Mouse (Mus musculus) heart, embryonic 11.5 days (tissue): ENCODE data around the gene Tnfrsf11a. TPM values are rescaled to one million over a fixed set of nuclear protein-coding genes. Genes with fewer than 3 reads are reported as not detected.
"Not testable (repeated sequence)": the region's sequence is repeated elsewhere in the genome, so short reads cannot be mapped to it uniquely, and the experiment has no call there.

Source experiments
- ATAC-seq: fragments of 200-750 bp; cut with Nextera tagmentation; replicated peaks from 2 replicates; pipeline ENCODE4 v1.8.0; 2017; ENCODE audit warnings: moderate library complexity; ENCODE audit not compliant: insufficient number of reproducible peaks, low FRiP score, low TSS enrichment
- H3K27ac ChIP-seq: fragments of 300-500 bp; sonication (generic); 2 replicates; pipeline ENCODE4 v1.5.1; 2014; ENCODE audit warnings: mild to moderate bottlenecking, low read depth, low read length
- H3K27me3 ChIP-seq: fragments of 300-500 bp; sonication (generic); 2 replicates; pipeline ENCODE4 v1.6.1; 2014; ENCODE audit warnings: mild to moderate bottlenecking, low read length, mixed read lengths; ENCODE audit not compliant: control insufficient read depth, insufficient read depth
- H3K36me3 ChIP-seq: fragments of 300-500 bp; sonication (generic); 2 replicates; pipeline ENCODE4 v1.6.1; 2014; ENCODE audit warnings: mild to moderate bottlenecking, low read length, moderate library complexity, mixed read lengths; ENCODE audit not compliant: control insufficient read depth, insufficient read depth
- H3K4me1 ChIP-seq: fragments of 300-500 bp; sonication (generic); 2 replicates; pipeline ENCODE4 v1.6.1; 2014; ENCODE audit warnings: low read length; ENCODE audit not compliant: control insufficient read depth, insufficient read depth
- H3K4me2 ChIP-seq: fragments of 300-500 bp; sonication (generic); 2 replicates; pipeline ENCODE4 v1.6.1; 2014; ENCODE audit warnings: mild to moderate bottlenecking, moderate library complexity
- H3K4me3 ChIP-seq: fragments of 300-500 bp; sonication (generic); 2 replicates; pipeline ENCODE4 v1.5.1; 2014; ENCODE audit warnings: low read depth, low read length
- H3K9ac ChIP-seq: fragments of 300-500 bp; sonication (generic); 2 replicates; pipeline ENCODE4 v1.6.1; 2014; ENCODE audit warnings: mild to moderate bottlenecking, low read depth, low read length, moderate library complexity
- H3K9me3 ChIP-seq: fragments of 300-500 bp; sonication (generic); replicated peaks from 2 replicates; pipeline ENCODE4 v1.6.1; 2016; ENCODE audit warnings: low read length; ENCODE audit not compliant: control insufficient read depth
- WGBS: fragments of 180-500 bp; shearing (Covaris S2); extraction: QIAGEN DNeasy Blood & Tissue Kit; methylation state at CpG from one replicate; pipeline ENCODE4 v1.1.7; 2014; ENCODE audit not compliant: insufficient replicate concordance; 5-methylcytosine and 5-hydroxymethylcytosine counted together
- polyA plus RNA-seq: library from polyadenylated mRNA; unstranded; fragments of >200 nt; fragmentation: Nextera tagmentation; extraction: Ambion mirVana; gene quantifications from 2 replicates; pipeline ENCODE4 v1.2.1, GENCODE M21; 2014

Tnfrsf11a gene
- polyA plus RNA-seq, 1 experiment from 2014 or later: 0.16 TPM

- H3K27me3 ChIP-seq: no peaks in the 10 kb centered on the region
- H3K4me3 ChIP-seq: no peak overlapping the region
- H3K4me2 ChIP-seq: no peak overlapping the region
- ATAC-seq: no peak
- whole genome bisulfite sequencing: 74% methylated on average over 4 of the region's 4 CpGs
- H3K36me3 ChIP-seq: peaks cover 3% of the 10 kb centered on the region; the same call in 1 of the 2 replicates
- H3K27ac ChIP-seq: no peak overlapping the region
- no peak overlapping the region for H3K9ac ChIP-seq
- no peaks in the 10 kb centered on the region for H3K4me1 ChIP-seq
- H3K9me3 ChIP-seq: no peaks in the 10 kb centered on the region
Measured at GRCm38 (mm10) chr1:105752196-105752595, 28.3 kb upstream of the Tnfrsf11a start.

GRCm38 (mm10) chr1:105752944-105753343 is 27.6 kb upstream of the Tnfrsf11a start:
- Histone ChIP-seq H3K9me3 (no peaks in the 10 kb centered on the region), H3K27me3 (no peaks in the 10 kb centered on the region), H3K27ac (no peak overlapping the region), H3K4me2 (no peak overlapping the region), H3K36me3 (peaks cover 3% of the 10 kb centered on the region; the same call in 1 of the 2 replicates), H3K4me3 (no peak overlapping the region), H3K4me1 (no peaks in the 10 kb centered on the region), H3K9ac (no peak overlapping the region)
- 91% methylated on average over 1 of the region's 1 CpGs for WGBS
- no peak for ATAC-seq

DNA sequence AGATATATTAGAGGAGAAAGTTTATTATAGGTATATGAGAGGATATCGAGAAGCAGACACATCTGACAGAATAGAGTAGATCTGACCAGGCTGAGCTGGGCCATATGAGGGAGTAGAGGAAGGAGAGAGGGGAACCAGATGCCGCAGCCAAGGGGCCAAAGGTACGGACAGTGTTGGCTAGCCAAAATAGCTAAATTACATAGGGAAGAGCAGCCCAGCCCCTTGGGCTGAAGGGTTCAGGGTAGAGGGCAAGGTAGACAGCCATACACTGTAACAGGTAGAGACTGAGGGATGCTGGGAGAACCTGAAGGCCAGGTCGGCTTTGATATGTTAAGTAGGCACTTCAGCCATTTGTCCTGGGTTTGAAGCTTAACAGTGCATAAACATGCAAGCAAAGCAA is 21.7 kb upstream of the Tnfrsf11a start:
- no peak for ATAC-seq
- H3K9ac ChIP-seq: no peak overlapping the region
- H3K27me3 ChIP-seq: no peaks in the 10 kb centered on the region
- no peak overlapping the region for H3K4me2 ChIP-seq
- no peaks in the 10 kb centered on the region for H3K4me1 ChIP-seq
- H3K9me3 ChIP-seq: no peaks in the 10 kb centered on the region
- H3K4me3 ChIP-seq: no peak overlapping the region
- 92% methylated on average over 4 of the region's 4 CpGs for WGBS
- H3K36me3 ChIP-seq: no peaks in the 10 kb centered on the region
- no peak overlapping the region for H3K27ac ChIP-seq

DNA sequence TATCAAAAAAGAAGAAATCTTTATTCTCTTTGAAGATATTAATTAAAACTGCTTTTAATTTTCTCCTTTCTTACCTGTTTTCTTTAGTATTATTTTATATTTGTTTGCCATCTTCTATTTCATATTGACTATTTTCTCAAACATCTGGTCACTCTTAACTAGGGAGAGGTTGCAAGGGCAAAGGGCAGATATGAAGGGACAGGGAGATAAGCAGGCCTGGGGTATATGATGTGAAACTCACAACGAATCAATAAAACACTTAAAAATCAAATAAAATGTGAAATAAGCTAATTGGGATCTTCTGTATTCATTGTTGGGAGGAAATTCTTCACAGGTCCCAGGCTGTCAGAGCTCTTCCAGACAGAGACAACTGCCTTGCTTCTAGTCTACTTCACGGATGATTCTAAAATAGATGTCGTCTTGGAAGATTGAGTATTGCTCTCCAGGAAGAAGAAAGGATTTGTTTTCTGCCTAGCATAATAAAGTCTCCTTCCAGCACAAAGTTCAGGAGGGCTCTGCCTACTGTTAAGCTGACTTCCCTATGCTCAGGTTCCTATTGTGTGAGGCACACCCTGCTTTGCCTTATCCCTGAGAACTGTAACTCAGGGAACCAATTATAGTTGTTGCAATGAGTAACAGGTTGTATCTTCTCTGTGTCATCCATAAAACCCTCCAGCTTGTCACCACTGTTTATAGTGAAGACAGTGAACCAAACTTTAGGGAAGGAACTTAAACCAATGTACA is 20.9 kb upstream of the Tnfrsf11a start:
- no peak overlapping the region for H3K27ac ChIP-seq
- no peak overlapping the region for H3K4me3 ChIP-seq
- no peaks in the 10 kb centered on the region for H3K9me3 ChIP-seq
- no peaks in the 10 kb centered on the region for H3K27me3 ChIP-seq
- no peak overlapping the region for H3K4me2 ChIP-seq
- 76% methylated on average over 3 of the region's 3 CpGs for WGBS
- H3K9ac ChIP-seq: no peak overlapping the region
- H3K4me1 ChIP-seq: no peaks in the 10 kb centered on the region
- no peak for ATAC-seq
- H3K36me3 ChIP-seq: no peaks in the 10 kb centered on the region

GRCm38 (mm10) chr1:105765586-105765985 is 14.9 kb upstream of the Tnfrsf11a start:
- H3K36me3 ChIP-seq: no peaks in the 10 kb centered on the region
- WGBS: 71% methylated on average over 8 of the region's 8 CpGs
- no peaks in the 10 kb centered on the region for H3K4me1 ChIP-seq
- H3K9me3 ChIP-seq: no peaks in the 10 kb centered on the region
- no peak overlapping the region for H3K27ac ChIP-seq
- no peak for ATAC-seq
- no peak overlapping the region for H3K9ac ChIP-seq
- H3K4me3 ChIP-seq: no peak overlapping the region
- no peaks in the 10 kb centered on the region for H3K27me3 ChIP-seq
- no peak overlapping the region for H3K4me2 ChIP-seq

- 79% methylated on average over 9 of the region's 9 CpGs for whole genome bisulfite sequencing
- H3K4me1 ChIP-seq: not testable (repeated sequence)
Measured at GRCm38 (mm10) chr1:105766099-105766498, 14.4 kb upstream of the Tnfrsf11a start.

GRCm38 (mm10) chr1:105768397-105768796 is 12.1 kb upstream of the Tnfrsf11a start:
- Histone ChIP-seq H3K9me3 (no peaks in the 10 kb centered on the region), H3K36me3 (no peaks in the 10 kb centered on the region), H3K27me3 (no peaks in the 10 kb centered on the region), H3K27ac (no peak overlapping the region), H3K4me3 (no peak overlapping the region), H3K4me1 (no peaks in the 10 kb centered on the region), H3K9ac (no peak overlapping the region), H3K4me2 (no peak overlapping the region)
- 75% methylated on average over 2 of the region's 2 CpGs for WGBS
- no peak for ATAC-seq

More at GRCm38 (mm10) chr1:105766099-105766498, 14.4 kb upstream of the Tnfrsf11a start:
- H3K36me3 ChIP-seq, H3K9ac ChIP-seq, H3K9me3 ChIP-seq, H3K4me3 ChIP-seq, H3K27me3 ChIP-seq, H3K27ac ChIP-seq, H3K4me2 ChIP-seq, ATAC-seq: not testable (repeated sequence)

GRCm38 (mm10) chr1:105770685-105771084 is 9.8 kb upstream of the Tnfrsf11a start:
- Histone ChIP-seq H3K9ac (no peak overlapping the region), H3K4me2 (no peak overlapping the region), H3K9me3 (no peaks in the 10 kb centered on the region), H3K4me1 (no peaks in the 10 kb centered on the region), H3K27ac (no peak overlapping the region), H3K36me3 (no peaks in the 10 kb centered on the region), H3K27me3 (no peaks in the 10 kb centered on the region), H3K4me3 (no peak overlapping the region)
- WGBS: 68% methylated on average over 2 of the region's 2 CpGs
- no peak for ATAC-seq

DNA sequence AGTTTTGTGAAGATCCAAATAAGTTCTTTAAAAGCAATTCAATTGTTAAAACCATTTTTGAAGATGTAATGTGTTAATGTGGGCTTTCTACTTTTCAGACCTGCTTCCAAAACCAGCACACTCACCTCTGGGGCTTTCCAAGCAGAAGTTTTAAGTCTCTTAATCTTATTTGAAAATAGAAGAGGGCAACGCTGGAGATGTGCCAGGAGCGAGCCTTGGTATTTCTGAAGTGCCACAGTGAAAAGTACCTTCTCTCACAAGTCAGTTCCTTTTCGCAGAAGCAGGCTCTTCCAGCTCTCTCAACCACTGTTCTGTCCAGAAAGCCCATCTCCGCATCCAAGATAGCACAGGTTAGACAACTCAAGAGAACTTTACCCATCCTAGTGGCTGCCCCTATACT is 4.1 kb upstream of the Tnfrsf11a start:
- Histone ChIP-seq H3K27ac (no peak overlapping the region), H3K4me2 (no peak overlapping the region), H3K27me3 (peaks cover 22% of the 10 kb centered on the region), H3K4me1 (no peaks in the 10 kb centered on the region), H3K9me3 (no peaks in the 10 kb centered on the region), H3K4me3 (no peak overlapping the region), H3K9ac (no peak overlapping the region), H3K36me3 (no peaks in the 10 kb centered on the region)
- 84% methylated on average over 4 of the region's 4 CpGs for WGBS
- ATAC-seq: no peak
